Mouse (Mus musculus): ENCODE measurements around the gene Crb3.

Crb3 gene

GRCm38 (mm10) chr17:57058891-57059485 is at the start of gene Crb3:
Gene Crb3, plus strand, starts transcription at chr17:57059105.
- DNase-seq (ENCODE audit: low read depth, low spot score), result no peak

GRCm38 (mm10) chr17:57010911-57011235 is 48.0 kb upstream of the Crb3 start:
- DNase-seq (ENCODE audit: low read depth, low spot score), result no peak

- peak; percentile 99 for DNase-seq (ENCODE audit: low read depth, low spot score)
Observed at GRCm38 (mm10) chr17:57011236-57012141, 47.4 kb upstream of the Crb3 start, which contains the start of the genes Gtf2f1 and Gm17949. Gene Gtf2f1, minus strand, starts transcription at chr17:57011288. Gene Gm17949, plus strand, starts transcription at chr17:57011469.

- no peak for DNase-seq (ENCODE audit: low read depth, low spot score)
Observed at GRCm38 (mm10) chr17:57012245-57012795, 46.6 kb upstream of the Crb3 start.

- no peak for DNase-seq (ENCODE audit: low read depth, low spot score)
Observed at GRCm38 (mm10) chr17:57019693-57020092, 39.2 kb upstream of the Crb3 start.

- no peak for DNase-seq (ENCODE audit: low read depth, low spot score)
Observed at GRCm38 (mm10) chr17:57020960-57021359, 37.9 kb upstream of the Crb3 start.

- DNase-seq (ENCODE audit: low read depth, low spot score), result no peak
Observed at GRCm38 (mm10) chr17:57027471-57027870, 31.4 kb upstream of the Crb3 start.

- peak; percentile 68 for DNase-seq (ENCODE audit: low read depth, low spot score)
Observed at GRCm38 (mm10) chr17:57029691-57030090, 29.2 kb upstream of the Crb3 start.

GRCm38 (mm10) chr17:57030931-57031660 is 27.8 kb upstream of the Crb3 start, which contains the start of gene Khsrp:
Gene Khsrp, minus strand, starts transcription at chr17:57031522.
- DNase-seq (ENCODE audit: low read depth, low spot score), result peak; percentile 46

- peak; percentile 100 for DNase-seq (ENCODE audit: low read depth, low spot score)
Observed at GRCm38 (mm10) chr17:57031661-57032420, 27.1 kb upstream of the Crb3 start.

- DNase-seq (ENCODE audit: low read depth, low spot score), result no peak
Observed at GRCm38 (mm10) chr17:57032854-57033253, 26.1 kb upstream of the Crb3 start.

GRCm38 (mm10) chr17:57038978-57039377 is 19.9 kb upstream of the Crb3 start:
- peak; percentile 77 for DNase-seq (ENCODE audit: low read depth, low spot score)

- no peak for DNase-seq (ENCODE audit: low read depth, low spot score)
Observed at GRCm38 (mm10) chr17:57041554-57041953, 17.4 kb upstream of the Crb3 start, which contains the start of gene Slc25a41. Gene Slc25a41, minus strand, starts transcription at chr17:57041654.

GRCm38 (mm10) chr17:57047406-57047805 is 11.5 kb upstream of the Crb3 start:
- peak; percentile 99 for DNase-seq (ENCODE audit: low read depth, low spot score)

- no peak for DNase-seq (ENCODE audit: low read depth, low spot score)
Observed at GRCm38 (mm10) chr17:57048816-57049215, 10.1 kb upstream of the Crb3 start.

GRCm38 (mm10) chr17:57051679-57052078 is 7.2 kb upstream of the Crb3 start:
- peak; percentile 84 for DNase-seq (ENCODE audit: low read depth, low spot score)

- DNase-seq (ENCODE audit: low read depth, low spot score), result no peak
Observed at GRCm38 (mm10) chr17:57056246-57056645, 2.7 kb upstream of the Crb3 start.

- peak; percentile 92 for DNase-seq (ENCODE audit: low read depth, low spot score)
Observed at GRCm38 (mm10) chr17:57059486-57059977, 627 bp downstream of the Crb3 start, which contains the start of gene Slc25a23. Gene Slc25a23, minus strand, starts transcription at chr17:57059863.

GRCm38 (mm10) chr17:57060231-57060801 is 1.4 kb downstream of the Crb3 start:
- DNase-seq (ENCODE audit: low read depth, low spot score), result peak; percentile 98

GRCm38 (mm10) chr17:57061069-57061468 is 2.2 kb downstream of the Crb3 start:
- no peak for DNase-seq (ENCODE audit: low read depth, low spot score)
